Mouse (Mus musculus) liver, embryonic 14.5 days (tissue): Measurements from ENCODE around the gene Sdk2. TPM values are rescaled to one million over a fixed set of nuclear protein-coding genes. Genes with fewer than 3 reads are reported as not detected.

Experiments used
- ATAC-seq: fragments of 200-750 bp; cut with Nextera tagmentation; 2 replicates; pipeline ENCODE4 v1.8.0; 2017; ENCODE audit warnings: moderate number of reproducible peaks, mild to moderate bottlenecking, moderate library complexity; ENCODE audit not compliant: insufficient read depth
- DNase-seq, 3 experiments: peaks; one replicate each; pipeline ENCODE4 v3.0.0-alpha.2; 2012 to 2013; ENCODE audit warnings: low read depth in 3 of 3, low spot score in 3 of 3
- H3K27ac ChIP-seq: fragments of 300-500 bp; sonication (generic); 2 replicates; pipeline ENCODE4 v1.5.1; 2014; ENCODE audit warnings: moderate library complexity, mild to moderate bottlenecking, control low read depth, inconsistent platforms
- H3K27me3 ChIP-seq: fragments of 300-500 bp; sonication (generic); 2 replicates; pipeline ENCODE4 v1.6.1; 2014; ENCODE audit warnings: mild to moderate bottlenecking, low read length, moderate library complexity; ENCODE audit not compliant: control insufficient read depth, insufficient read depth
- H3K36me3 ChIP-seq: fragments of 300-500 bp; sonication (generic); replicated peaks from 2 replicates; pipeline ENCODE4 v1.6.1; 2014; ENCODE audit warnings: low read depth; ENCODE audit not compliant: control insufficient read depth, insufficient read depth
- H3K4me1 ChIP-seq, 2 experiments: fragments of 200-500 bp in 1 of 2; fragments of 300-500 bp in 1 of 2; sonication (generic) in 1 of 2; replicated peaks; 2 replicates each; pipeline ENCODE4 v1.6.1; 2012 to 2014; ENCODE audit warnings: antibody characterized with exemption in 1 of 2, inconsistent platforms in 1 of 2, low read length in 1 of 2; ENCODE audit not compliant: control insufficient read depth in 2 of 2, insufficient read depth in 2 of 2
- H3K4me2 ChIP-seq: fragments of 300-500 bp; sonication (generic); 2 replicates; pipeline ENCODE4 v1.6.1; 2014; ENCODE audit warnings: low read depth, mild to moderate bottlenecking, control low read depth, moderate library complexity
- H3K4me3 ChIP-seq, 2 experiments: fragments of 200-500 bp in 1 of 2; fragments of 300-500 bp in 1 of 2; sonication (generic) in 1 of 2; 2 replicates each; pipeline ENCODE4 v1.5.1; 2012 to 2014; ENCODE audit warnings: low read depth in 2 of 2, low read length in 2 of 2, mild to moderate bottlenecking in 2 of 2, control low read depth in 1 of 2, inconsistent platforms in 1 of 2, moderate library complexity in 1 of 2; ENCODE audit not compliant: insufficient read depth in 1 of 2
- H3K9ac ChIP-seq: fragments of 300-500 bp; sonication (generic); replicated peaks from 2 replicates; pipeline ENCODE4 v1.6.1; 2014; ENCODE audit warnings: mild to moderate bottlenecking, control low read depth, moderate library complexity
- H3K9me3 ChIP-seq: fragments of 300-500 bp; sonication (generic); 2 replicates; pipeline ENCODE4 v1.6.1; 2016; ENCODE audit warnings: low read length, mixed read lengths; ENCODE audit not compliant: control insufficient read depth
- CTCF ChIP-seq: IDR thresholded peaks from 2 replicates; pipeline ENCODE4 v1.5.1; 2016; ENCODE audit warnings: antibody characterized with exemption, low read depth, control low read depth
- EP300 ChIP-seq: IDR thresholded peaks from 2 replicates; pipeline ENCODE4 v1.6.1; 2016; ENCODE audit warnings: antibody characterized with exemption, low read depth
- WGBS: fragments of 180-500 bp; shearing (Covaris S2); extraction: QIAGEN DNeasy Blood & Tissue Kit; methylation state at CpG from one replicate; pipeline ENCODE4 v1.1.7; 2014; ENCODE audit not compliant: insufficient replicate concordance; 5-methylcytosine and 5-hydroxymethylcytosine counted together
- polyA plus RNA-seq, 2 experiments: library from polyadenylated mRNA; depleted of rRNA in 1 of 2; stranded (reverse) in 1 of 2; unstranded in 1 of 2; fragments of >200 nt; fragmentation: Nextera tagmentation in 1 of 2; extraction: Ambion mirVana in 1 of 2; gene quantifications; 2 replicates each; pipeline versions ENCODE4 v1.2.1 to v1.2.3; 2012 to 2014

The Sdk2 gene
- polyA plus RNA-seq, 2 experiments, result 0.09 to 0.13 TPM

- H3K4me1 ChIP-seq, result peaks cover 19 to 26% of the 10 kb centered on the region in 2 experiments
- no peak overlapping the region for H3K9ac ChIP-seq
- no peak for ATAC-seq
- H3K27me3 ChIP-seq, result no peaks in the 10 kb centered on the region
- WGBS, result 71% methylated on average over 3 of the region's 3 CpGs
- H3K36me3 ChIP-seq, result no peaks in the 10 kb centered on the region
- no peak for DNase-seq
- no peak overlapping the region for H3K27ac ChIP-seq
- H3K4me3 ChIP-seq, result no peak overlapping the region
- no peak overlapping the region for H3K4me2 ChIP-seq
- no peak for TF ChIP-seq EP300
- no peak for TF ChIP-seq CTCF
- H3K9me3 ChIP-seq, result no peaks in the 10 kb centered on the region
These were observed 292.1 kb downstream of the Sdk2 start for GRCm38 (mm10) chr11:113774773-113775172.

- WGBS, result 72% methylated on average over 5 of the region's 5 CpGs
- Histone ChIP-seq H3K4me1 (peaks cover 12 to 13% of the 10 kb centered on the region in 2 experiments), H3K4me2 (no peak overlapping the region), H3K9me3 (no peaks in the 10 kb centered on the region), H3K36me3 (no peaks in the 10 kb centered on the region), H3K27me3 (no peaks in the 10 kb centered on the region), H3K4me3 (no peak overlapping the region), H3K9ac (no peak overlapping the region), H3K27ac (no peak overlapping the region)
- no peak for DNase-seq
- ATAC-seq, result no peak
- no peak for TF ChIP-seq CTCF
- no peak for TF ChIP-seq EP300
These were observed 293.7 kb downstream of the Sdk2 start for GRCm38 (mm10) chr11:113773191-113773590.

GRCm38 (mm10) chr11:113771187-113771586 is 295.7 kb downstream of the Sdk2 start:
- Histone ChIP-seq H3K9ac (no peak overlapping the region), H3K27ac (no peak overlapping the region), H3K27me3 (no peaks in the 10 kb centered on the region), H3K9me3 (no peaks in the 10 kb centered on the region), H3K4me1 (peaks cover 7 to 9% of the 10 kb centered on the region in 2 experiments), H3K4me3 (no peak overlapping the region), H3K4me2 (no peak overlapping the region), H3K36me3 (no peaks in the 10 kb centered on the region)
- TF ChIP-seq EP300, result no peak
- TF ChIP-seq CTCF, result no peak
- ATAC-seq, result no peak
- no peak for DNase-seq
- 79% methylated on average over 13 of the region's 13 CpGs for WGBS

- Histone ChIP-seq H3K4me1 (peaks cover 20 to 26% of the 10 kb centered on the region in 2 experiments), H3K27me3 (no peaks in the 10 kb centered on the region), H3K9ac (no peak overlapping the region), H3K4me3 (no peak overlapping the region), H3K27ac (no peak overlapping the region), H3K36me3 (no peaks in the 10 kb centered on the region), H3K4me2 (no peak overlapping the region), H3K9me3 (no peaks in the 10 kb centered on the region)
- DNase-seq (no peak), ATAC-seq (no peak)
- 59% methylated on average over 3 of the region's 3 CpGs for WGBS
- TF ChIP-seq EP300 (no peak), CTCF (no peak)
These were observed 298.5 kb downstream of the Sdk2 start for GRCm38 (mm10) chr11:113768356-113768755.

GRCm38 (mm10) chr11:113767285-113767684 is 299.6 kb downstream of the Sdk2 start:
- ATAC-seq, result no peak
- Histone ChIP-seq H3K9me3 (no peaks in the 10 kb centered on the region), H3K36me3 (no peaks in the 10 kb centered on the region), H3K27ac (no peak overlapping the region), H3K9ac (no peak overlapping the region), H3K4me3 (no peak overlapping the region), H3K4me1 (peaks cover 20 to 28% of the 10 kb centered on the region in 2 experiments), H3K27me3 (no peaks in the 10 kb centered on the region), H3K4me2 (no peak overlapping the region)
- no peak for DNase-seq
- TF ChIP-seq EP300, result no peak
- TF ChIP-seq CTCF, result no peak
- 53% methylated on average over 8 of the region's 8 CpGs for WGBS
